Mouse (Mus musculus) testis, adult 2 months (tissue): ENCODE data around the gene Mgme1. TPM values are rescaled to one million over a fixed set of nuclear protein-coding genes. Genes with fewer than 3 reads are reported as not detected.

ENCODE experiments used
- H3K27ac ChIP-seq: fragments of 200-500 bp; 2 replicates; pipeline ENCODE4 v1.5.1; 2012; ENCODE audit warnings: low read depth, low read length; ENCODE audit not compliant: control insufficient read depth, insufficient read depth
- H3K27me3 ChIP-seq: fragments of 200-500 bp; 2 replicates; pipeline ENCODE4 v1.6.1; 2012; ENCODE audit warnings: mild to moderate bottlenecking, low read length, moderate library complexity; ENCODE audit not compliant: control insufficient read depth, insufficient read depth
- H3K36me3 ChIP-seq: fragments of 200-500 bp; 2 replicates; pipeline ENCODE4 v1.6.1; 2012; ENCODE audit warnings: mild to moderate bottlenecking, low read length; ENCODE audit not compliant: control insufficient read depth, insufficient read depth
- H3K4me1 ChIP-seq: fragments of 200-500 bp; 2 replicates; pipeline ENCODE4 v1.6.1; 2012; ENCODE audit warnings: low read length; ENCODE audit not compliant: control insufficient read depth, insufficient read depth
- H3K4me3 ChIP-seq: fragments of 200-500 bp; 2 replicates; pipeline ENCODE4 v1.5.1; 2012; ENCODE audit warnings: low read depth, mild to moderate bottlenecking, low read length, moderate library complexity, mixed read lengths; ENCODE audit not compliant: control insufficient read depth
- CTCF ChIP-seq: fragments of 200-500 bp; IDR thresholded peaks from 2 replicates; pipeline ENCODE4 v1.5.1; 2012; ENCODE audit warnings: low read depth, mild to moderate bottlenecking, inconsistent platforms, low read length, moderate library complexity; ENCODE audit not compliant: control insufficient read depth, insufficient read depth, insufficient replicate concordance
- POLR2A ChIP-seq: fragments of 200-500 bp; IDR thresholded peaks from 2 replicates; pipeline ENCODE4 v1.6.1; 2012; ENCODE audit warnings: low read depth, mild to moderate bottlenecking, inconsistent platforms, low read length, moderate library complexity; ENCODE audit not compliant: control insufficient read depth
- polyA plus RNA-seq: library from polyadenylated mRNA; depleted of rRNA; stranded (reverse); fragments of >200 nt; gene quantifications from 2 replicates; pipeline ENCODE4 v1.2.3, GENCODE M21; 2012

Mgme1 gene
- polyA plus RNA-seq, 1 experiment: 2.5 TPM

GRCm38 (mm10) chr2:144247337-144247978 lies 23.0 kb upstream of the Mgme1 start:
- Histone ChIP-seq H3K27ac (no peak overlapping the region), H3K36me3 (no peaks in the 10 kb centered on the region; the same call in 1 of the 2 replicates), H3K27me3 (no peaks in the 10 kb centered on the region), H3K4me3 (no peak overlapping the region), H3K4me1 (no peaks in the 10 kb centered on the region)
- TF ChIP-seq CTCF (no peak), POLR2A (no peak)

GRCm38 (mm10) chr2:144248613-144249376 lies 21.7 kb upstream of the Mgme1 start:
- H3K36me3 ChIP-seq: peaks cover 1% of the 10 kb centered on the region; the same call in 1 of the 2 replicates
- H3K4me1 ChIP-seq: no peaks in the 10 kb centered on the region
- no peak overlapping the region for H3K27ac ChIP-seq
- no peak overlapping the region for H3K4me3 ChIP-seq
- no peaks in the 10 kb centered on the region for H3K27me3 ChIP-seq
- TF ChIP-seq CTCF: no peak
- TF ChIP-seq POLR2A: no peak

GRCm38 (mm10) chr2:144250111-144250510 lies 20.4 kb upstream of the Mgme1 start:
- peaks cover 1% of the 10 kb centered on the region; the same call in 1 of the 2 replicates for H3K36me3 ChIP-seq
- no peaks in the 10 kb centered on the region for H3K27me3 ChIP-seq
- TF ChIP-seq POLR2A (no peak), CTCF (no peak)
- H3K4me1 ChIP-seq: no peaks in the 10 kb centered on the region
- no peak overlapping the region for H3K4me3 ChIP-seq
- no peak overlapping the region for H3K27ac ChIP-seq

GRCm38 (mm10) chr2:144262837-144263236 lies 7.6 kb upstream of the Mgme1 start:
- no peaks in the 10 kb centered on the region for H3K27me3 ChIP-seq
- no peak overlapping the region for H3K4me3 ChIP-seq
- no peak overlapping the region for H3K27ac ChIP-seq
- no peak for TF ChIP-seq CTCF
- no peak for TF ChIP-seq POLR2A
- no peaks in the 10 kb centered on the region for H3K36me3 ChIP-seq
- H3K4me1 ChIP-seq: no peaks in the 10 kb centered on the region

GRCm38 (mm10) chr2:144264398-144265119 lies 5.9 kb upstream of the Mgme1 start:
- Histone ChIP-seq H3K27me3 (no peaks in the 10 kb centered on the region), H3K4me1 (no peaks in the 10 kb centered on the region; the same call in 1 of the 2 replicates), H3K27ac (no peak overlapping the region), H3K36me3 (no peaks in the 10 kb centered on the region), H3K4me3 (no peak overlapping the region)
- TF ChIP-seq CTCF (no peak), POLR2A (no peak)

- no peaks in the 10 kb centered on the region; the same call in 1 of the 2 replicates for H3K4me1 ChIP-seq
- H3K27me3 ChIP-seq: no peaks in the 10 kb centered on the region
- no peaks in the 10 kb centered on the region for H3K36me3 ChIP-seq
- H3K27ac ChIP-seq: no peak overlapping the region
- TF ChIP-seq POLR2A (no peak), CTCF (no peak)
- H3K4me3 ChIP-seq: no peak overlapping the region
These were observed 5.4 kb upstream of the Mgme1 start for GRCm38 (mm10) chr2:144265120-144265488.
